Mouse (Mus musculus) midbrain, embryonic 10.5 days (tissue): ENCODE measurements around the gene Wnt8b. TPM values are rescaled to one million over a fixed set of nuclear protein-coding genes. Genes with fewer than 3 reads are reported as not detected.

ENCODE experiments used
- DNase-seq: peaks from one replicate; pipeline ENCODE4 v3.0.0-alpha.2; 2017; ENCODE audit warnings: low spot score
- H3K27ac ChIP-seq: fragments of 300-500 bp; sonication (generic); replicated peaks from 2 replicates; pipeline ENCODE4 v1.5.1; 2016; ENCODE audit warnings: mild to moderate bottlenecking
- H3K27me3 ChIP-seq: fragments of 300-500 bp; sonication (generic); 2 replicates; pipeline ENCODE4 v1.6.1; 2016; ENCODE audit warnings: low read depth, mild to moderate bottlenecking; ENCODE audit not compliant: poor library complexity, severe bottlenecking
- H3K36me3 ChIP-seq: fragments of 300-500 bp; sonication (generic); 2 replicates; pipeline ENCODE4 v1.6.1; 2016; ENCODE audit warnings: mild to moderate bottlenecking, moderate library complexity
- H3K4me1 ChIP-seq: fragments of 300-500 bp; sonication (generic); 2 replicates; pipeline ENCODE4 v1.6.1; 2016
- H3K4me3 ChIP-seq: fragments of 300-500 bp; sonication (generic); 2 replicates; pipeline ENCODE4 v1.5.1; 2016; ENCODE audit warnings: mild to moderate bottlenecking, moderate library complexity
- H3K9me3 ChIP-seq: fragments of 300-500 bp; sonication (generic); replicated peaks from 2 replicates; pipeline ENCODE4 v1.6.1; 2016; ENCODE audit warnings: mild to moderate bottlenecking
- WGBS: fragments of 180-500 bp; shearing (Covaris S2); methylation state at CpG from one replicate; pipeline ENCODE4 v1.1.7; 2016; 5-methylcytosine and 5-hydroxymethylcytosine counted together
- polyA plus RNA-seq: library from polyadenylated mRNA; unstranded; fragments of >200 nt; fragmentation: Nextera tagmentation; extraction: Ambion mirVana; gene quantifications from 2 replicates; pipeline ENCODE4 v1.2.1, GENCODE M21; 2016

The Wnt8b gene
- polyA plus RNA-seq, 1 experiment from 2014 or later = 27.7 TPM

- WGBS = 48% methylated on average over 3 of the region's 3 CpGs
- no peak overlapping the region for H3K27ac ChIP-seq
- peaks cover 50% of the 10 kb centered on the region for H3K27me3 ChIP-seq
- H3K4me1 ChIP-seq = no peaks in the 10 kb centered on the region
- H3K36me3 ChIP-seq = no peaks in the 10 kb centered on the region
- DNase-seq = no peak
- H3K4me3 ChIP-seq = no peak overlapping the region
- no peaks in the 10 kb centered on the region for H3K9me3 ChIP-seq
Measured at GRCm38 (mm10) chr19:44476541-44476940, 16.7 kb upstream of the Wnt8b start.

GRCm38 (mm10) chr19:44487266-44487665 lies 6.0 kb upstream of the Wnt8b start:
- WGBS = 16% methylated on average over 8 of the region's 8 CpGs
- Histone ChIP-seq H3K27me3 (peaks cover 71% of the 10 kb centered on the region), H3K9me3 (no peaks in the 10 kb centered on the region), H3K4me1 (no peaks in the 10 kb centered on the region), H3K4me3 (no peak overlapping the region), H3K27ac (no peak overlapping the region), H3K36me3 (no peaks in the 10 kb centered on the region)
- DNase-seq = peak; percentile 42

- H3K9me3 ChIP-seq = no peaks in the 10 kb centered on the region
- no peaks in the 10 kb centered on the region for H3K36me3 ChIP-seq
- DNase-seq = no peak
- H3K4me3 ChIP-seq = peak overlapping the region; percentile 39; the same call in 1 of the 2 replicates
- H3K4me1 ChIP-seq = peaks cover 49% of the 10 kb centered on the region
- peaks cover 100% of the 10 kb centered on the region for H3K27me3 ChIP-seq
- H3K27ac ChIP-seq = no peak overlapping the region
- 55% methylated on average over 8 of the region's 8 CpGs for WGBS
Measured at GRCm38 (mm10) chr19:44496511-44496910, 3.2 kb downstream of the Wnt8b start.

- H3K36me3 ChIP-seq = no peaks in the 10 kb centered on the region
- DNase-seq = no peak
- H3K4me1 ChIP-seq = peaks cover 49% of the 10 kb centered on the region
- H3K9me3 ChIP-seq = no peaks in the 10 kb centered on the region
- peak overlapping the region; percentile 39; the same call in 1 of the 2 replicates for H3K4me3 ChIP-seq
- WGBS = 63% methylated on average over 10 of the region's 10 CpGs
- no peak overlapping the region for H3K27ac ChIP-seq
- peaks cover 100% of the 10 kb centered on the region for H3K27me3 ChIP-seq
Measured at GRCm38 (mm10) chr19:44496941-44497340, 3.7 kb downstream of the Wnt8b start.

GRCm38 (mm10) chr19:44498936-44499335 lies 5.7 kb downstream of the Wnt8b start:
- Histone ChIP-seq H3K9me3 (no peaks in the 10 kb centered on the region), H3K27me3 (peaks cover 100% of the 10 kb centered on the region), H3K4me1 (peaks cover 39% of the 10 kb centered on the region), H3K36me3 (no peaks in the 10 kb centered on the region), H3K27ac (no peak overlapping the region), H3K4me3 (no peak overlapping the region)
- WGBS = 62% methylated on average over 6 of the region's 6 CpGs
- no peak for DNase-seq

GRCm38 (mm10) chr19:44500240-44500639 lies 7.0 kb downstream of the Wnt8b start:
- H3K4me3 ChIP-seq = no peak overlapping the region
- 49% methylated on average over 5 of the region's 5 CpGs for WGBS
- H3K9me3 ChIP-seq = no peaks in the 10 kb centered on the region
- peaks cover 33% of the 10 kb centered on the region for H3K4me1 ChIP-seq
- peaks cover 100% of the 10 kb centered on the region for H3K27me3 ChIP-seq
- no peak for DNase-seq
- no peak overlapping the region for H3K27ac ChIP-seq
- no peaks in the 10 kb centered on the region for H3K36me3 ChIP-seq

GRCm38 (mm10) chr19:44501925-44502324 lies 8.7 kb downstream of the Wnt8b start:
- peaks cover 22% of the 10 kb centered on the region for H3K4me1 ChIP-seq
- H3K36me3 ChIP-seq = no peaks in the 10 kb centered on the region
- H3K27me3 ChIP-seq = peaks cover 100% of the 10 kb centered on the region
- H3K4me3 ChIP-seq = no peak overlapping the region
- 90% methylated on average over 6 of the region's 6 CpGs for WGBS
- H3K27ac ChIP-seq = no peak overlapping the region
- no peak for DNase-seq
- H3K9me3 ChIP-seq = no peaks in the 10 kb centered on the region

GRCm38 (mm10) chr19:44502741-44503140 lies 9.5 kb downstream of the Wnt8b start:
- no peak overlapping the region for H3K27ac ChIP-seq

GRCm38 (mm10) chr19:44510534-44511175 lies 17.4 kb downstream of the Wnt8b start:
- Histone ChIP-seq H3K4me3 (peak overlapping the region; percentile 59), H3K36me3 (no peaks in the 10 kb centered on the region), H3K27ac (no peak overlapping the region), H3K4me1 (peaks cover 65% of the 10 kb centered on the region), H3K27me3 (peaks cover 100% of the 10 kb centered on the region), H3K9me3 (no peaks in the 10 kb centered on the region)
- no peak for DNase-seq
- 9% methylated on average over 12 of the region's 12 CpGs for WGBS

More at GRCm38 (mm10) chr19:44502741-44503140, 9.5 kb downstream of the Wnt8b start:
- peaks cover 100% of the 10 kb centered on the region for H3K27me3 ChIP-seq
- H3K9me3 ChIP-seq = no peaks in the 10 kb centered on the region
- no peaks in the 10 kb centered on the region for H3K36me3 ChIP-seq
- WGBS = 84% methylated on average over 4 of the region's 4 CpGs
- no peak for DNase-seq
- H3K4me3 ChIP-seq = no peak overlapping the region
- peaks cover 14% of the 10 kb centered on the region for H3K4me1 ChIP-seq

GRCm38 (mm10) chr19:44511451-44512231 lies 18.4 kb downstream of the Wnt8b start:
- Histone ChIP-seq H3K4me1 (peaks cover 73% of the 10 kb centered on the region), H3K4me3 (peak overlapping the region; percentile 59), H3K36me3 (no peaks in the 10 kb centered on the region), H3K9me3 (no peaks in the 10 kb centered on the region), H3K27me3 (peaks cover 100% of the 10 kb centered on the region), H3K27ac (peak overlapping the region; percentile 77)
- 2% methylated on average over 66 of the region's 66 CpGs for WGBS
- DNase-seq = peak; percentile 69

- 10% methylated on average over 5 of the region's 5 CpGs for WGBS
- no peak for DNase-seq
- peak overlapping the region; percentile 59; the same call in 1 of the 2 replicates for H3K4me3 ChIP-seq
- H3K9me3 ChIP-seq = no peaks in the 10 kb centered on the region
- H3K27me3 ChIP-seq = peaks cover 100% of the 10 kb centered on the region
- peaks cover 81% of the 10 kb centered on the region for H3K4me1 ChIP-seq
- H3K36me3 ChIP-seq = no peaks in the 10 kb centered on the region
- peak overlapping the region; percentile 61; the same call in 1 of the 2 replicates for H3K27ac ChIP-seq
Measured at GRCm38 (mm10) chr19:44512601-44513000, 19.3 kb downstream of the Wnt8b start.

GRCm38 (mm10) chr19:44513054-44513833 lies 20.0 kb downstream of the Wnt8b start:
- Histone ChIP-seq H3K27ac (peak overlapping the region; percentile 61; the same call in 1 of the 2 replicates), H3K36me3 (no peaks in the 10 kb centered on the region), H3K4me1 (peaks cover 87% of the 10 kb centered on the region), H3K4me3 (peak overlapping the region; percentile 59; the same call in 1 of the 2 replicates), H3K27me3 (peaks cover 100% of the 10 kb centered on the region), H3K9me3 (no peaks in the 10 kb centered on the region)
- 9% methylated on average over 11 of the region's 11 CpGs for WGBS
- peak; percentile 38 for DNase-seq
